Mouse (Mus musculus) liver, embryonic 11.5 days (tissue): ENCODE results near the gene Smurf2. TPM values are rescaled to one million over a fixed set of nuclear protein-coding genes. Genes with fewer than 3 reads are reported as not detected.
A peak's percentile ranks its signal among the peaks of the same experiment; 100 is the strongest.

Experiments used
- ATAC-seq: fragments of 200-750 bp; cut with Nextera tagmentation; replicated peaks from 2 replicates; pipeline ENCODE4 v1.8.0; 2017; ENCODE audit warnings: moderate number of reproducible peaks, mild to moderate bottlenecking, moderate TSS enrichment, moderate library complexity; ENCODE audit not compliant: low FRiP score
- DNase-seq: peaks from one replicate; pipeline ENCODE4 v3.0.0-alpha.2; 2017; ENCODE audit warnings: low spot score
- H3K27ac ChIP-seq: fragments of 300-500 bp; sonication (generic); 2 replicates; pipeline ENCODE4 v1.5.1; 2014; ENCODE audit warnings: mild to moderate bottlenecking, low read depth, low read length, control low read depth
- H3K27me3 ChIP-seq: fragments of 300-500 bp; sonication (generic); replicated peaks from 2 replicates; pipeline ENCODE4 v1.6.1; 2014; ENCODE audit warnings: low read length, mixed read lengths; ENCODE audit not compliant: control insufficient read depth, insufficient read depth
- H3K36me3 ChIP-seq: fragments of 300-500 bp; sonication (generic); 2 replicates; pipeline ENCODE4 v1.6.1; 2014; ENCODE audit warnings: mild to moderate bottlenecking, low read length, moderate library complexity, mixed read lengths; ENCODE audit not compliant: control insufficient read depth, insufficient read depth
- H3K4me1 ChIP-seq: fragments of 300-500 bp; sonication (generic); replicated peaks from 2 replicates; pipeline ENCODE4 v1.6.1; 2014; ENCODE audit warnings: low read length, mixed read lengths; ENCODE audit not compliant: control insufficient read depth, insufficient read depth
- H3K4me2 ChIP-seq: fragments of 300-500 bp; sonication (generic); 2 replicates; pipeline ENCODE4 v1.6.1; 2014; ENCODE audit warnings: mild to moderate bottlenecking, control low read depth, moderate library complexity
- H3K4me3 ChIP-seq: fragments of 300-500 bp; sonication (generic); 2 replicates; pipeline ENCODE4 v1.5.1; 2014; ENCODE audit warnings: low read depth, low read length, control low read depth
- H3K9ac ChIP-seq: fragments of 300-500 bp; sonication (generic); 2 replicates; pipeline ENCODE4 v1.6.1; 2014; ENCODE audit warnings: low read depth, low read length, control low read depth
- H3K9me3 ChIP-seq: fragments of 300-500 bp; sonication (generic); 2 replicates; pipeline ENCODE4 v1.6.1; 2016; ENCODE audit warnings: low read length, inconsistent platforms, mixed read lengths; ENCODE audit not compliant: control insufficient read depth
- WGBS: fragments of 180-500 bp; shearing (Covaris S2); extraction: QIAGEN DNeasy Blood & Tissue Kit; methylation state at CpG from one replicate; pipeline ENCODE4 v1.1.7; 2014; 5-methylcytosine and 5-hydroxymethylcytosine counted together
- polyA plus RNA-seq: library from polyadenylated mRNA; unstranded; fragments of >200 nt; fragmentation: Nextera tagmentation; extraction: Ambion mirVana; gene quantifications from 2 replicates; pipeline ENCODE4 v1.2.1, GENCODE M21; 2014

Gene Smurf2
- polyA plus RNA-seq, result 8.7 and 9.6 TPM in 2 replicates

DNA sequence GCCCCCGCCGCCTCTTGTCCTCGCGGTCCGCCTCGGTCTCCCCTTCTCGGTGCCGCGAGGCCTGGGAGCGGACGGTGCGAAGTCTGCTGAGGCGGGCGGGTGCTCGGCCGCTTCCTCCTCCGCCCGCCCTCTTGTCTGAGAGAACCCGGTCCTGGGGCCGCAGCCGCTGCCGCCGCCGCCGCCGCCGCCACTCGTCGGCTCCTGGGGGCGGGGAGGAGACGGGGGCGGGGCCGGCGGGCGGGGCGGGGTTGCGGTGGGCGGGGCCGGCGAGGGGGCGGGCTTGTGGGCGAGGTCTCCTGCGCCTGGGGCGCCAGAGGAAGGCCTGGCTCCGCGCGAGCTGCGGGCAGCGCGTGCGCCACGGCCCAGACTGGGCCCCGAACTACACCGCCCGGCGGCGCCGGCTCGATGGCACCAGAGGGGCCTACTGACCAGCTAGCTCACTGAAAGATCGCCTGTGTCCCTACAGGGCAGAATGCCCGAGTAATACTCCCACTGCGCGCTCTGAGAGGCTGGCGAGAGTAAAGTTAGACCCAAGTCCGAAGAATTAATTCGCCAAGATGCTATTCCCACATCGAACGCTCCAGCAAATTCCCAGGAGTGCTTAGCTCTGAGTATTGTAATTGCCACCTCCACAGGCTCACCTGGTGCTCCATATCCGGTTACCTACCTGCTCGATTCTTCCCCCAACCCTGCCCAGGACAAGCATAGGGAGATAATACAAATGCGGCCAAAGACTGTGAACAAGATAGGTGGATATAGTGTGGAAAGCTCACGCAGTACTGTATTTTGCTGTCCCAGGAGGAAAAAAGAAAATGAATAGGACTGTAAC lies at the start of gene Smurf2:
Gene Smurf2, minus strand, starts transcription at position 165 of the 829 bp plus-strand sequence.
- no peaks in the 10 kb centered on the region for H3K9me3 ChIP-seq
- peaks cover 14% of the 10 kb centered on the region for H3K4me1 ChIP-seq
- 5% methylated on average over 48 of the region's 72 CpGs for WGBS
- ATAC-seq (peak; percentile 96), DNase-seq (peak; percentile 93)
- peak within 1 kb of the TSS; percentile 92 for H3K4me3 ChIP-seq
- H3K27ac ChIP-seq, result peak within 1 kb of the TSS; percentile 91
- no peaks in the 10 kb centered on the region for H3K27me3 ChIP-seq
- H3K4me2 ChIP-seq, result peak within 1 kb of the TSS; percentile 96
- peak within 1 kb of the TSS; percentile 92 for H3K9ac ChIP-seq
- H3K36me3 ChIP-seq, result no peaks in the 10 kb centered on the region

DNA sequence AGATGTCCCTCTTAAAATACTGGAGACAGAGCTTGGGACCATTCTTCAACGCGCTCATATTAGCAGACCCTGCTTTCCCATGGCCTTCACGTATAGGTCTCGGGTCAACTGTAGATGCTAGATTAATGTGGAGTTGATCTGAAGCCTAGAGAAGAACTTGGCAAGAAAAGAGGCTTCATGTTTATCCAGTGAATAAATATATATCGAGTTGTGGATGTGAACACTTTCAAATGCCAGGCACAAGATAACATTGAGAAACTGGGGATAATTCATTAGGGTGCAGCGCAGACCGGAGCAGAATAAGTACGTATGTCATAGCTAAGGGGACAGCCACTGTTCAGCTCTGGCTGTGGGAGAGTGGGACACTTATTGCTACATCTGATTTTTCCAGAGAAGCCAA lies 49.3 kb upstream of the Smurf2 start:
- ATAC-seq (no peak), DNase-seq (no peak)
- Histone ChIP-seq H3K27me3 (no peaks in the 10 kb centered on the region), H3K27ac (no peak overlapping the region), H3K4me2 (no peak overlapping the region), H3K4me3 (no peak overlapping the region), H3K9ac (no peak overlapping the region), H3K9me3 (no peaks in the 10 kb centered on the region), H3K4me1 (no peaks in the 10 kb centered on the region), H3K36me3 (no peaks in the 10 kb centered on the region)
- 89% methylated on average over 8 of the region's 8 CpGs for WGBS

DNA sequence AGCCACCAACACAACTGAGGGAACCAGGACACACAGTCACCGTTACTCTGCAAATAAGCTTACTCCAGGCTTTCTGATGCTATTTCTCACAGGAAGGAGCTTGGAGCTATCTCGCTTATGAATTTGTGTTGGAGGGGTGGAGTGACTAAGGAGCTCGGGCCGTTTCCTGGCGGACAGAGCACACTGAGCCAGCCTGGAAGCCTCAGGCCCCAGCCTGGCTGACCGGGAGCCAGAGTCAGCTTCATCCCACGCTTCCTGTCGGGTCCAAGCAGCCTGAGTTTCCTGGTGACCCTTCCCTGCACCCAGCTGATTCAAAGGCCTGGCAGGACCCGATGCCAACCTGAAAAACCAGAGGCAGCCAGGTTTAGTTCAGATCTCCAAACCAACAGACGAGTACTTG lies 47.1 kb upstream of the Smurf2 start:
- Histone ChIP-seq H3K27me3 (no peaks in the 10 kb centered on the region), H3K4me1 (no peaks in the 10 kb centered on the region), H3K9ac (no peak overlapping the region), H3K36me3 (no peaks in the 10 kb centered on the region), H3K27ac (no peak overlapping the region; the same call in 1 of the 2 replicates), H3K9me3 (no peaks in the 10 kb centered on the region), H3K4me2 (no peak overlapping the region), H3K4me3 (no peak overlapping the region)
- ATAC-seq, result no peak
- WGBS, result 57% methylated on average over 10 of the region's 10 CpGs
- no peak for DNase-seq

DNA sequence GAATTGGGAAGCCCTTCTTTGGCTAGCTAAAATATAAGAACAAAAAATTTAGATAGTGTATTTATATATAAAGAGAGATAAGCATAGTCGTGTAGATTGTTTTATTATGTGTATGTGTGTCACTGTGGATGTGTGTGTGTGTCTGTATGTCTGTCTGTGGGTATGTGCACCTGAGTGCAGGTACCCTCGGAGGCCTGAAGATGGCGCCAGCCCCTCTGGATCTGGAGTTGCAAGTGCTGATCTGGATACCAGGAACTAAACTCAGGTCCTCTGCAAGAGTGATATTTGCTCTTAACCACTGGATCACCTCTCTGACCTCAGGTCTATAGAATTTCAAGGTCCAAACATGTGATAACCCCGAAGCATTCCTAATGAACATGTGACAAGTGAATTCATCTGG lies 45.4 kb upstream of the Smurf2 start:
- WGBS, result 90% methylated on average over 4 of the region's 4 CpGs
- DNase-seq, result no peak
- Histone ChIP-seq H3K27ac (no peak overlapping the region), H3K4me2 (no peak overlapping the region), H3K9me3 (no peaks in the 10 kb centered on the region), H3K36me3 (no peaks in the 10 kb centered on the region), H3K9ac (no peak overlapping the region), H3K27me3 (no peaks in the 10 kb centered on the region), H3K4me1 (peaks cover 7% of the 10 kb centered on the region), H3K4me3 (no peak overlapping the region)
- ATAC-seq, result no peak

DNA sequence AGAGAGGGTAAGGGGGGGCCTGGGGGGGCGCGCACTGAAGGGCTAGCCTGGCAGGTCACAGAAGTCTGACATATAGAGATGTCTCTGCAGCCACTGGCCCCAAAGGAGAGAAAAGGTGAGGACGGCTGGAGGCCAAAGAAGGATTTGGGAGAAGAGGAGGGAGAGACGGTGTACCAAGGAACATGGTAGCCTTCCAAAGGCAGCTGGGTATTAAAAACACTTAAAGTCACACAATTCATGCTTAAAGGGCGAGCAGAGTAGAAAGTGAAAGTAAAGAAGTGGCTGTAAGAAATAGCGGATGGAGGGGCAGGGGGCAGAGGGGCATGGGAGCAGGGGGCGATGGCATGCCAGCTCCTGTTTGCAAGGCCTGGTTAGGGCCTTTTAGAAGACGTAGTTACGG lies 41.8 kb upstream of the Smurf2 start:
- Histone ChIP-seq H3K36me3 (no peaks in the 10 kb centered on the region), H3K4me3 (no peak overlapping the region), H3K27me3 (no peaks in the 10 kb centered on the region), H3K4me2 (0 out of 2 replicates have a peak overlapping the region, but pooled peaks have one; percentile 14), H3K27ac (no peak overlapping the region), H3K4me1 (peaks cover 10% of the 10 kb centered on the region), H3K9me3 (no peaks in the 10 kb centered on the region), H3K9ac (no peak overlapping the region)
- DNase-seq (no peak), ATAC-seq (no peak)
- 86% methylated on average over 9 of the region's 9 CpGs for WGBS

DNA sequence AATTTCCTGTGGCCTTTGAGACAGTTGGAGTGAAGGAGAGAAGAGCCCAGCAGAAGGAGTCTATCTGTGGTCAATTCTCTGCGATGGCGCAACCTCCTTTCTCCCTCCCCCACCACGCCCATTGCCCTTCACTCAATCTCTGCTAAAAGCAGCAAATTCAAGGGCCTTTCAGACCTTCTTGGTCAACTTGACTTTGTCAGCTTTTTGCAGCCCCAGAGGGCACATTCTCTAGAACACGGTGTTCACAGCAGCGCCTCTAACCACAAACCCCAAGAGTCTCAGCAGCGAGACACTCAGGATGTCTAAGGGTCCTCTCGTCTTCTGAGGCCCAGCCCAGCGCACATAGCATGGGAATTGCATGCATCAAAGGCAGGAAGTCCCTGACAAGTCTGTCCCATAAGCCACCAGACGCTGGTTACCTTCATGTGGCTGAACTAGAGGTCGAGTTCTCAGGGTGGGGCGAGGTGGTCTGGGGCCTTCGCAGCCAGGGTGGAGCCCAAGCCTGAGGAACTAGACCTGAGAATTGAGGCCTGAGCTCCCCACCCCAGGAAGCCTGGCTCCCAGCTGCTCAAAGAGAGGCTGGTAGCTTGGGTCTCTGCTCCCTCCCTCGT lies 41.1 kb upstream of the Smurf2 start:
- Histone ChIP-seq H3K9ac (no peak overlapping the region), H3K4me3 (no peak overlapping the region), H3K27me3 (no peaks in the 10 kb centered on the region), H3K27ac (no peak overlapping the region), H3K4me1 (peaks cover 12% of the 10 kb centered on the region), H3K4me2 (peak overlapping the region; percentile 14; the same call in 1 of the 2 replicates), H3K9me3 (no peaks in the 10 kb centered on the region), H3K36me3 (no peaks in the 10 kb centered on the region)
- DNase-seq, result no peak
- no peak for ATAC-seq
- WGBS, result 37% methylated on average over 13 of the region's 13 CpGs

DNA sequence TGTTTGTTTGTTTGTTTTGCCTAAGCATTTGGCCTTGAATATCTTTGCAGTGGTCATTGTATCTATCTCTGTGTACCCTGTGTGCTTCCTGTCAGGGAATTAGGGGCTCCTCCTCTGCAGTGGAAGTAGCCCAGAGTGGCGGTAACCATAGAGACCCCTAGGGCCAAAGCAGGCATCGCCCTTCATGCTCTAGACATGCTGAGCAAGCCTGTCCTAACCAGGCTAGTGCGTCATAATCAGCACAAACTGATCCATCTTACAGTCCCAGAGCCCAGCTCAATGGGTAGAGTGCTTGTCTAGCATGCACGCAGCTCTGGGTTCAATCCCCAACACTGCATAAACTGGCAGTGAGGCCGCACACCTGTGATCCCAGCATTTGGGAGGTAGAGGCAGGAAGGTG lies 38.6 kb upstream of the Smurf2 start:
- H3K9me3 ChIP-seq, result no peaks in the 10 kb centered on the region
- no peak overlapping the region for H3K27ac ChIP-seq
- no peaks in the 10 kb centered on the region for H3K27me3 ChIP-seq
- H3K9ac ChIP-seq, result no peak overlapping the region
- H3K4me2 ChIP-seq, result no peak overlapping the region
- DNase-seq (no peak), ATAC-seq (no peak)
- 83% methylated on average over 5 of the region's 5 CpGs for WGBS
- H3K4me3 ChIP-seq, result no peak overlapping the region
- no peaks in the 10 kb centered on the region for H3K36me3 ChIP-seq
- H3K4me1 ChIP-seq, result peaks cover 12% of the 10 kb centered on the region

DNA sequence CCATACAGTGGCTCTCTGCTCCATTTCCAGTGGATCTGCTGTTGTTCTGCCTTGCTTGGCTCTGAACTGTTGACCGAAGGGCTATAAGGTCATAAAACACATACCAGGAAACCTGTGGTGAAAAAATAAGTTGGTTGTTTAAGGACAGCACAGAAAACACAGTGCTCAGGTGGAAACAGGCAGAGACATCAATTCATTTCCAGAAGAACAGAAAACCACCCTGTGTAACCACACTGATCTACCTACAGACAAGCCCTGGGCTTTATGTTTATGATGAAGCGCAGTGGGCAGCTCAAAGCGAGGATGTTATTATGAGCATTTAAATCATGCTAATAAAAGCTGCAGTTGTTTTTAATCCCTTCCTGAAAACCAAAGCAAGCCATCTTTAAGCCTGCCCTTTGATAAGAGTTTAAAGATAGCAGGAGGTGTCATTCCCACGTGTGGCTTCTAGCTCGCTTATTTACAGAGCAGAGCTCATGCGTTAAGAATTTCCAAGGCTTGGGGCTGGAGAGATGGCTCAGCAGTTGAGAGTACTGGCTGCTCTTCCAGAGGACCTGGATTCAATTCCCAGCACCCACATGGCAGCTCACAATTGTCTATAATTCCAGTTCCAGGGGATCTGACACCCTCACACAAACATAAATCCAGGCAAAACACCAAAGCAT lies 38.0 kb upstream of the Smurf2 start:
- DNase-seq (no peak), ATAC-seq (no peak)
- Histone ChIP-seq H3K9me3 (no peaks in the 10 kb centered on the region), H3K27ac (no peak overlapping the region), H3K9ac (no peak overlapping the region), H3K4me3 (no peak overlapping the region), H3K4me1 (peaks cover 12% of the 10 kb centered on the region), H3K4me2 (no peak overlapping the region), H3K27me3 (no peaks in the 10 kb centered on the region), H3K36me3 (no peaks in the 10 kb centered on the region)
- WGBS, result 73% methylated on average over 6 of the region's 6 CpGs
